13 mouse cellular contexts compared by ENCODE assay signal in genomic region chr11:32680014-32680413, GRCm38 (mm10). TPM values are rescaled to one million over a fixed set of nuclear protein-coding genes. Genes with fewer than 3 reads are reported as not detected.
A peak's percentile ranks its signal among the peaks of the same experiment; 100 is the strongest.
DNase-seq lines count a peak whose midpoint lies in the region; TF ChIP-seq lines count a peak whose summit lies in the region.
"Had no signal": no experiment of that assay in that cellular context is flagged by ENCODE, and none has a peak within 500 bp of the region (broad histone marks: within the 10 kb centered on the region; RNA-seq: fewer than 3 reads in every experiment).

No protein-coding gene starts in this region.

- intact Hi-C loops in gastrocnemius, adult 2 months (cut with DNase I): no loop called here

- peak overlapping the region; percentile 57 for H3K27ac ChIP-seq in gastrocnemius, adult 2 months
- H3K27ac ChIP-seq: embryonic facial prominence, embryonic 10.5 days; forebrain, embryonic 15.5 days; midbrain, embryonic 13.5 days had no signal

- DNase-seq in gastrocnemius, adult 2 months: no peak
- DNase-seq in gastrocnemius, adult 18-20 months (ENCODE audit: low spot score): no peak
- DNase-seq in ovary, adult 18-20 months (ENCODE audit: low spot score): peak; percentile 35
- DNase-seq in ovary, postnatal 14 days (ENCODE audit: low spot score): no peak
- DNase-seq in cerebellum, postnatal 25 days: peak; percentile 74
- DNase-seq in thymus, postnatal 25 days: peak; percentile 66
- DNase-seq in retina, embryonic 14.5 days (ENCODE audit: low spot score): no peak
- no peak for DNase-seq in gastrocnemius, postnatal 4 days (ENCODE audit: low spot score in 2 of 2)
- DNase-seq: heart, postnatal 14 days had no signal

- H3K4me3 ChIP-seq in gastrocnemius, adult 2 months: no peak overlapping the region
- H3K4me3 ChIP-seq: embryonic facial prominence, embryonic 10.5 days; forebrain, embryonic 15.5 days; limb, embryonic 15.5 days; midbrain, embryonic 13.5 days had no signal

- no peak for TF ChIP-seq CTCF in gastrocnemius, adult 2 months (IDR thresholded peaks at IDR 0.05)

RNA-seq across cellular contexts. Expression of gene Fbxw11, which starts 37.5 kb away (rescaled TPM):
- total RNA-seq in gastrocnemius, adult 2 months (2021): 10 to 100 TPM; 56.9 to 68.9 TPM
- total RNA-seq in gastrocnemius, adult 18-20 months (2021): 10 to 100 TPM; 55.5 to 66.3 TPM
- total RNA-seq in gastrocnemius, postnatal 4 days (2021): 10 to 100 TPM; 63.4 to 71.3 TPM

Comparison
In these comparisons a context has a peak if more than half of its experiments do, and no peak if none do; other contexts are left out.
1. DNase-seq: peak in ovary, adult 18-20 months (single experiment), cerebellum, postnatal 25 days (2 of 2) and thymus, postnatal 25 days (single experiment); none in gastrocnemius, adult 2 months (single experiment), gastrocnemius, adult 18-20 months (single experiment), ovary, postnatal 14 days (single experiment), retina, embryonic 14.5 days (single experiment) and gastrocnemius, postnatal 4 days (0 of 2).